Mouse (Mus musculus) spleen, postnatal 4 days (tissue): ENCODE measurements around the gene Treml1.
A peak's percentile ranks its signal among the peaks of the same experiment; 100 is the strongest.

Experiments
- DNase-seq, 2 experiments: peaks; one replicate each; pipeline ENCODE4 v3.0.0; 2022; ENCODE audit warnings: low spot score in 2 of 2

Gene Treml1

DNA sequence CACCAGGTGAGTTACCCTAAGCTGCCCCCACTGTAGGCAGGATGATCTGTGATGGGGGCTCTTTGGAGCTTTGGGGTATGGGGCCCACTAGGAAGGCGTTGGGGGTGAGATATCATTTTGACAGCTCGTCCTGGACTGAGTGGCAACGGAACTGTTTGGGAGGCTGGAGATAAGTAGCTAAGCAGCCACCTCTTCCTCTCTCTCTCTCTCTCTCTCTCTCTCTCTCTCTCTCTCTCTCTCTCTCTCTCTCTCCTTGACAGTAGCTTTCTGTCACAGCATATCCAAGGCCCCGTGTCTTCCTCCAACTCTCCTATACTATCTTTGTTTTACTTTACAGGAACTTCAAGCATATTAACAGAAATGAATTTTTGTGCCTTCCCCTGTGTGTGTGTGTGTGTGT is 746 bp downstream of the Treml1 start:
- DNase-seq = no peak

DNA sequence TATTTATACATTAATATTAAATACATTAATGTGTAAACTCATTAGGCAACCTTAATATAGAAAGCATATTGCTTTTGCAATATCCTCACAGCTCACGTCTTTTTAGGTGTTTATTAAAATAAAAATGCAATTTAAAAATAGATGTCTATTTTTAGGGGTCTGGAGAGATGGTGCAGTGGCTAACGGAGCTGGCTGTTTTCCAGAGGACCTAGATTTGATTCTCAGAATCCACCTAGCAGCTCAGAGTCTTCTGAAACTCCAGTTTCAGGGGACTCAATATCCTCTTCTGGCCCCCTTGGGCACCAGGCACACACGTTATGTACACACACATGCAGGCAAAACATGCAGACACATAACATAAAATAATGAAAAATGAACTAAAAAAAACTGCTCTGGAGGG is 2.6 kb downstream of the Treml1 start:
- no peak for DNase-seq

DNA sequence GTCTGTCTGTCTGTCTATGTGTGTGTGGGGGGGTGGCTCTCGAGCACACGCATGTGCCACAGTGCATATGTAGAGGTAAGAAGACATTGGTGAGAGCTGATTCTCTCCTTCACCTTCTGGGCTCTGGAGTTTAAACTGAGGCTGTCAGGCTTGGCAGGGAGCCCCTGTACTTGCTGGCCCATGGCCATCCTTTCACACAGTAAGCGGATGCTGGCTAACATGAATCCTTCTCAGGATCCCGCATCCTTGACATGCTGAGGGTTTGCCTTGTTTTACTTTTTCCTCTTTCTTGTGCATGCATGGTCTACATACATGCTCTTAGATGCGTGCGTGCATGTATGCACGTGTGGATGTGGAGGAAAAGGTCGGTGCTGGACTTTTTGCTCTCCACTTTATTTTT is 3.2 kb downstream of the Treml1 start:
- DNase-seq = no peak

- DNase-seq = no peak
Observed at GRCm38 (mm10) chr17:48363421-48363965, 3.8 kb downstream of the Treml1 start.

GRCm38 (mm10) chr17:48365511-48366155 is 5.9 kb downstream of the Treml1 start:
- DNase-seq = no peak

GRCm38 (mm10) chr17:48366806-48367205 is 7.1 kb downstream of the Treml1 start:
- no peak for DNase-seq

DNA sequence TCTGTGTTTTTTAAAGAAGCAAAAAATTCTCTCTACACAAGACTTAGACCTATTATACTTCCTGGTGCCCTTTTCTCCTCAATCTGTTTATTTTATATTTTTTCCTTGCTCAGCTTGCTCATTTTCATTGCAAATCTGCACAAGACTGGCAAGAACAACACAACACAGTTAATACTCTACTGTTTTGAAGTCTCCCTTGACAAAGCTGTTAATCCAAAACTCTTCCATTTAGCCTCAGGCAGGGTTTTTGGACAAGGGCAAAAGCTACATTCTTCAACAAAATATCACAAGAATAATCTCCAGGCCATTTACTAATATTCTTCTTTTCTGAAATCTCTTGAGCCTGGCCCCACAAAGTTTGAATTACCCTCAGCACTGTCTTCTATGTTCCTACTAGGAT is 11.9 kb downstream of the Treml1 start:
- DNase-seq = no peak

DNA sequence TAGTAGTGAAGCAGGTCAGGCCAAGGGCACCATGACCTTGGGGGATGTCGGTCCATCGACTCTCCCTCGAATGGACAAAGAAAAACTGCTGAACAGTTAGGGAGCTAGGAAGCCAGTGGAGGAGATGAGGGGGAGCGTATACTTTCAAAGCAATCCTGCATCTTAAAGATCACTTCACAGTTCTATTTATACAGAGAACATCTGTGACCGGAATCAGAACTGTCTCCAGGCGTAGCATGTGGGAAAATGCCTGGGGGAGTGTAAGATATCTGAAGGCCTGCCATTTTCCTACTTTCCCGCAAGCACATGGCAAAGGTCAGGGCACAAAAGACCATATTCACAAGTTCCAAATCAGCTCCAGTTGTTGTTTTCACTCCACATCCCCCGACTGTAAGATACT is 13.3 kb downstream of the Treml1 start:
- no peak for DNase-seq

DNA sequence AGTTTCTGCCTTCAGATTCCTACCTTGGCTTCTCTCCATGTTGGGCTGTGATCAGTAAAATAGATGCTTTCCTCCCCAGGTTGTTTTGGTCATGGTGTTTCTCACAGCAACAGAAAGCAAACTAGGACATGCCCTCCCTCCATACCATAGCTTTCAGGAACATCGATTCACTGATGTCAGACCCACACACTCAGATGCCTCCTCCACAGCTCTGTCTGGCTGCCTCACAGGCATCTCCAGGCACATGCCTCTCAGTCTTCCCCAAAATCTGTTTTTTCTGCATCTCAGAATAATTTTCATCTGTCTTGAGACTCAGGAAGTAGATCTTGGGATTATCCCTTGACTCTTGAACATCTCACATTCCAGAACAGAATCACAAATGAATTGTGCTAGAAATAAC is 16.4 kb downstream of the Treml1 start:
- no peak for DNase-seq

GRCm38 (mm10) chr17:48379050-48379449 is 19.3 kb downstream of the Treml1 start:
- DNase-seq = no peak

DNA sequence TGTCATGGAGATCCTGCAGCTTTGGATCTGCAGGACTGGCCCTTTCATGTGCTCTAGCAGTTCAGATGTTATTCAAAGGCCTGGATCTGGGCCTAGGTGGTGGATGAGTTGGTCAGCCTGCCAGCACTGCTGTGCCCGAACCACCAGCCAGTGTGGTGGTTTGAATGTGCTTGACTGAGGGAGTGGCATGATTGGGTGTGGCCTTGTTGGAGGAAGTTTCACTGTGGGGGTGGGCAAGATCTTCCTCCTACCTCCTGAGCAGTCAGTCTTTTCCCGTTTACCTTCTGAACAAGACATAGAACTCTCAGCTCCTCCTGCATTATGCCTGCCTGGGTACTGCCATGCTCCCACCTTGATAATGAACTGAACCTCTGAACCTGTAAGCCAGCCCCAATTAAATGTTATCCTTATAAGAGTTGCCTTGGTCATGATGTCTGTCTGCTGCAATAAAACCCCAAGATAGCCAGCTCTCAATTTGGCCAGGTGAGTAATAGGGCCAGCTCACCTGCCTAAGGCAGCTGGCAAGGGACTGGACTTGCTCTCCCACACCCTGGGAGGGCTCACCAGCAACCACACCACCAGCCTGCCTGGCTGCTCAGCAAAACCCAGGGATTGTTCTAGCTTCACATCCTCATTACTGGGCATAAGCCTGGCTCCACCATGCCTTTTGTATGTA is 26.2 kb downstream of the Treml1 start:
- DNase-seq = no peak

GRCm38 (mm10) chr17:48388666-48389065 is 28.9 kb downstream of the Treml1 start:
- DNase-seq = no peak

DNA sequence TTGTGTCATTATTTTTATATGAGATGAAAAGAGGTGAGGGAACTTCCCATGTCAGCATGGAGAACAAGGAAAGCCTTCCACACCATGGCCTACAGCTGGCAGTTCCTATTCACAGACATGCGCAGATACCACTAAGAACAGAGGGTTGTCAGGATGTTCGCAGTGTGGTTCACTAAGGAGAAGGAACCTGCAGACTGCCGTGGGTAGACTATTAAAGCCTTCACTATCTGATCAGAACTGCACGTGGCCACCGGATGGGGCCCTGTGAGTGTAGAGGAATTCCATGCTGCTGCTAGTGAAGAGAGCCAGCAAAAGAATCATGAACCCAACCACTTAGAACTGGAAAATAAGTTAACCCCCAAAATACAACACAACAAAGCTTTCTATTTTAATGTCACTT is 29.7 kb downstream of the Treml1 start:
- no peak for DNase-seq

DNA sequence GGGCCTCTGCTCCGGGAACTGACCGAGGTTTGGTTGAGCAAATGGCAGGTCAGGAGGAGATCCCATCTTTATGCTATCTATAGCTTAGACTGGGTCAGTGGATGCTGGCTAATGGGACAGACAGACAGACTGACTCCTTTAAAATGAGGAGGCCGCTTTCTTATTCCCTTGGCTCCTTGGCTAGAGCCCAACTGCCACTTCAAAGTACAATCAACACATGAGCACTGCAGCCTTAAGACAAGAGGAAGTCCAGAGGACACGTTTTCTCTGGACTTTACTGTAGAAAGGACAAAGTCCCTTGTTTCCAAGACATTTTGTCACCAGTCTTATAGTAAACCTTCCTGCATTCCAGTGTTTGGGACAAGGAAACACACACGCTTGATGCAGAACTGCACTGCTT is 31.7 kb downstream of the Treml1 start:
- DNase-seq = no peak

DNA sequence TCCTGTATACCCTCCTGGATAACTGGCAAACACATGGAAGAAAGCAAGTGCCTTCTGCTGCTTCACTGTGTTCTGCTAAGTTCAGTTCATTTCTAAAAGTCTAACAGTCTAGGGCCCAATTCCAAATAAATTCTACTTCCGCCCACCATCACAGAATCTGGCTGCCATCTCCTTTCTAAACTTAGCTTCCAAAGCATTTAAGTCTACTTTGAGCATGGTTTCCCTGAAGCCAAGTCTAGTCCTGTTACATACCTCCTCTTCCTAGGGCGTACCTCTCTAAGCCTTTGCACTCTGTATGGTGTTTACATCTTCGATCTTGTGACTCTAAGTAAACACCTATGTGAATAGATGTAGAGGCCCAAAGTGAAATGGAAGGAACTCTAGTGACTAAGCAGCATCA is 32.9 kb downstream of the Treml1 start:
- no peak for DNase-seq

DNA sequence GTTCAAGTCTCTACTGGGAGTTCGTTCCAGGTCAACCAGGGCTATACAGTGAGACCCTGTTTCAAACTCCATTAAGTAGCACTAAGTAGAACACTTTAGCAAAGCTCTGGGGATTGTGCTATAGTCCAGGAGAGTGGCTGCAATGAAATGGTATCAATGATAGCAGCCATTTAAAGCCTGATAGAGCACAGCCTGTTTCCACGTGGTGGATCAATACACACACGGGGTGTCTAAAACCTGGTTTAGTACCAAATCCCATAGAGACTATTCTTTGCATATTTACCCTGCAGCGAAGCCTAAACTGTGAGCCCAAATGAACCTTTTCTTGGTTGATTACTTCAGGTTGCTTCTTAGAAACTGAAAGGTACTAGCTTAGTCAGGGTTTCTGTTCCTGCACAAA is 42.0 kb downstream of the Treml1 start:
- no peak for DNase-seq

DNA sequence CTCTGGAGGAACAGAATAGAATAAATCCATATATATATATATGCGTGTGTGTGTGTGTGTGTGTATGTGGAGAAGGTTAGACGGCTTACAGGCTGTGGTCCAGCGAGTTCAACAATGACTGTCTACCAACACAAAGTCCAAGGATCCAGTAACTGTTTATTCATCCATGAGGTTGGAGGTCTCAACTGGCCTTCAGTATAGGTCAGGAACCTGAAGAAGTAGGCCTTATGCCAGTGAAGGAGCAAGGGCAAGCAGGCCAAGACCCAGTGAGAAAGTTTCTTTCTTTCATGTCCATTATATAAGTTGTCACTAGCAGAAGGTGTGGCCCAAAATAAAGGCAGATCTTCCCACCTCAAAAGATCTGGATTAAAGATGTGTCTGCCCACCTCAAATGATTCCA is 43.0 kb downstream of the Treml1 start:
- no peak for DNase-seq

DNA sequence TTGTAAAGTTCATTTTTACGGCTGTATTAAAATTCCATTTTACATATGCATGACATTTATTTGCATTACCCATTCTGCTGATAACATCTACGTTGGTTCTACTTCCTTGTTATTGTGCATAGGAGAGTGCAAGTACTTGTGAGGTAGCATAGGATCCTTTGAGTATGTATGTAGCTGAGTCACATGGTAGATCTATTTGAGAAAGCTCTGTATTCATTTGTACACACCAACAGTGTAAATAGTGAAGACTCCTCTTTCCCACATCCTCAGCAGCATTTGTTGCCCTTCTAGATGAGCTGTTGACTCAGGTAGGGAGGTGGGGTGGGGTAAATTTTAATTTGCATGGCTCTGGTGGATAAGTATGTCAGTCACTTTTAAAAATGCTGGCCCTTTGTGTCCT is 44.1 kb downstream of the Treml1 start:
- DNase-seq = no peak

DNA sequence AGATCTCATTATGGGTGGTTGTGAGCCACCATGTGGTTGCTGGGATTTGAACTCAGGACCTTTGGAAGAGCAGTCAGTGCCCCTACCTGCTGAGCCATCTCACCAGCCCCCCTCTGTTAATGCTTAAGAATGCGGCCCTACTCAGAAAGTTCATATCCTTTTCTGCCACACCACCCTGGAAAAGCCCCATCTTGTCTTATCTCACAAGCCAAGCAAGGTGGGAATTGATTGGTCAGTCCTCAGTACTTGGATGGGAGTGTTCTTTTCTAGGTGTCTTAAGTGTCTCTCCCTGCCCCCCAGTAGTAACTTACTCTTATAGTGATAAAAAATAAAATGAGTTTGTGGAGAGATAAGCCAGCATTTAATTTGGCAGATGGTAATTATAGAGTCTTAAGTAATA is 45.0 kb downstream of the Treml1 start:
- no peak for DNase-seq

DNA sequence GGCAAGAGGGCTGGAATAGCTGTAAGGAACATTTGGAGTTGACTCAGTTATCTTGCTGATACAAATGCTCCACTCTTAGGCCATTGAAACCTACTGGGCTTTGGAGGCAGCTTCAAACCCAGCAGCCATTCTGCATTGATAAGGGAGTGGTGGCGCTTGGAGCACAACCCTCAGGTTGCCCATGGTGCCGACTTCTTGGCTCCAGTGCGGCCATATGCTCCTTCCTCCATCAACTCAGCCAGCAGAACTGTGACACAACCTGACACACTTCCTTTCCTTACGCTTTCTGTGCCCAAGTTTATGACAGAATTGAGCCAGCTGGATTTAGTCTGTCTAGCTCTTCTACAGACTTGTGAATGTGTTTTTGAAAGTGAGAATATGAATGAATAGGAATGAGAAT is 47.4 kb downstream of the Treml1 start:
- peak; percentile 45 to 70 for DNase-seq

DNA sequence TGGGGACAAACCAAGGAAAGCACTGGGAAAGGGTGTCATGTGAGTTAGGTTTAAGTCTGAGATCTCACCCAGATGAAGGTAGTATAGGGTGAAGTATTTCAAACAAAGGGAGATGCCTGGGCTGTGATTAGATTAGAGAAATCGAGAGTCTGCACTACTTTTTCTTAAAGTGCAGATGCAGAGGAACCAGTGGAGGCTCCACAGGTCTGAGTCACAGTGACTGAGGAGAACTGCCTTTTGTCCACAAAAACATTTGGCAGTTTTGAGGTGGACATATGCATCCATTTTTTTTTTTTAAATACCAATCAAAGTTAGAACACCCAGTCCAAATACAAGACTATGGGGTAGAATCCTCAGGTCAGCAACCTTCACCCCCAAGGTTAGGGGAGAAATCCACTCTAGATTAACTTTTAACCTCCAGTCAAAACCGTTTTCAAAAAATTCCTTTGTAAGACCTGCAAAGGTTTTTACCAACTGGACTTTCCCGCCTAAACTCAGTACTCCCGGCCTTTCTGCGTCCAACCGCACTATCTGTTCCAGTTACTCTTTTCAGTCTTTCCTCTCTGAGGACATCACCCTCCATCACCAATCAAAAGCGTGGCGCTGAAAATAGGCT is 48.3 kb downstream of the Treml1 start:
- no peak for DNase-seq

- DNase-seq = peak; percentile 87 to 94
Observed at GRCm38 (mm10) chr17:48408526-48409291, 49.0 kb downstream of the Treml1 start.
